Mouse (Mus musculus): ENCODE measurements around the gene Rbm20. TPM values are rescaled to one million over a fixed set of nuclear protein-coding genes. Genes with fewer than 3 reads are reported as not detected.
A peak's percentile ranks its signal among the peaks of the same experiment; 100 is the strongest.

Gene Rbm20
- polyA plus RNA-seq, 1 experiment from 2014 or later = 5.1 TPM

DNA sequence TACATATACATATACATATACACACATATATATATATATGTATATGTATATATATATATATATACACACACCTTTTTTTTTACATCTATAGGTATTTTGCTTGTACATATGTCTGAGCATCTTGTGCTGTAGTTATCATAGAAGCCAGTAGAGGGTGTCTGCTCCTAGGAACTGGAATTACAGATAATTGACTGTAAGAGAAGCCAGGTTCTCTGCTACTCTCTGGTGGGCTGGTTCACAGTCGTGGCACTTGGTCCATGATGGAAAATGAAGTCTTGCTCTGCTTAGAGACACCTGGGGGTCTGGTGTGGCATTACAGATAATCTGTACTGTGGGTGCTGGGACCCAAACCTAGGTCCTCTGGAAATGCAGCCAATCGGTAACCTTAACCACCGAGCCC lies 64.8 kb downstream of the Rbm20 start:
- Histone ChIP-seq H3K4me3 (replicated peaks) (no peak overlapping the region), H3K36me3 (no peaks in the 10 kb centered on the region), H3K4me1 (replicated peaks) (peaks cover 35% of the 10 kb centered on the region), H3K27ac (no peak overlapping the region), H3K9ac (replicated peaks) (no peak overlapping the region), H3K27me3 (no peaks in the 10 kb centered on the region), H3K4me2 (no peak overlapping the region), H3K9me3 (no peaks in the 10 kb centered on the region)
- no peak for ATAC-seq (ENCODE audit: insufficient number of reproducible peaks, insufficient read depth, low FRiP score, low TSS enrichment, low read depth)
- WGBS = 69% methylated on average over 3 of the region's 3 CpGs

DNA sequence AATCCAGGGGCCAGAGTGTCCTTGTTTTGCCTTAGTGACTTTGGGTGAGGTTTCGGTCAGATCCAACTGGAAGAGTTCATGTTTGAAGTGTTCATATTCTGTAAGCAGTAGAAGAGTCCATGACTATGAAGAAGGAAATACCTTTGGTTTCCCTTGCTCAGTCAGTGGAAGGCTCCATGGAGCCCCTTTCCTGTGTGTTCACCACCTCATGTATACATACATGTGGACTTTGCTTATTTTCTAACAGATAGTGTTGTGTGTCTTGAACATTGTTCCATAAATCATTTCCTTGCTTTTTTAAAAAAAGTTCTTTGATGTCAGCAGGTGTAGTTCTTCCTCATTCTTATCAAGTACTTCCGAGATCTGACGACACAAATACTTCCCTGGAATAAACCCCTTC lies 68.2 kb downstream of the Rbm20 start:
- Histone ChIP-seq H3K27me3 (no peaks in the 10 kb centered on the region), H3K4me2 (no peak overlapping the region), H3K4me3 (replicated peaks) (no peak overlapping the region), H3K9ac (replicated peaks) (no peak overlapping the region), H3K36me3 (no peaks in the 10 kb centered on the region), H3K4me1 (replicated peaks) (peaks cover 15% of the 10 kb centered on the region; the same call in 1 of the 2 replicates), H3K9me3 (peaks cover 4% of the 10 kb centered on the region; the same call in 1 of the 2 replicates), H3K27ac (no peak overlapping the region)
- ATAC-seq (ENCODE audit: insufficient number of reproducible peaks, insufficient read depth, low FRiP score, low TSS enrichment, low read depth) = no peak
- 83% methylated on average over 3 of the region's 3 CpGs for WGBS

DNA sequence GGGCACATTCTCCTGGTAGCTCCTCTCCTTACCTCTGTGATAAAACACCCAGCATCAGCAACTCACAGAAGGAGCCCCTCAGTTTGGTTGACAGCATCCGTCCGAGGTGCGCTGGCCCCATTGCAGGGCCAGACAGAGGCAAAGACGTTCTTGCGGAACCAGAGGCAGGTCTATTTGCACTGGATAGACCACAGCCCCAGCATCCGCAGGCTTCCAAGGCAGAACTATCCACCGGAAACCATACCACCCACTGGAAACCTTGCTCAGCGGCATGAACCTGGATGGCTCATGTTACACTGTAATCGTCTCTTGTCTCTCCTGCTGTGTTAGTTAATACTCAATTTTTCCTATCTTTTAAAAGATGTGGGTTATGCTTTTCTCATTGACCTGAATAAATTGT lies 69.0 kb downstream of the Rbm20 start:
- Histone ChIP-seq H3K4me3 (replicated peaks) (no peak overlapping the region), H3K27ac (no peak overlapping the region), H3K36me3 (no peaks in the 10 kb centered on the region), H3K9me3 (peaks cover 4% of the 10 kb centered on the region; the same call in 1 of the 2 replicates), H3K9ac (replicated peaks) (no peak overlapping the region), H3K4me2 (no peak overlapping the region), H3K27me3 (0 out of 2 replicates have a peak, but pooled peaks cover 3% of the 10 kb centered on the region), H3K4me1 (replicated peaks) (peaks cover 8% of the 10 kb centered on the region; the same call in 1 of the 2 replicates)
- 56% methylated on average over 9 of the region's 9 CpGs for WGBS
- no peak for ATAC-seq (ENCODE audit: insufficient number of reproducible peaks, insufficient read depth, low FRiP score, low TSS enrichment, low read depth)

DNA sequence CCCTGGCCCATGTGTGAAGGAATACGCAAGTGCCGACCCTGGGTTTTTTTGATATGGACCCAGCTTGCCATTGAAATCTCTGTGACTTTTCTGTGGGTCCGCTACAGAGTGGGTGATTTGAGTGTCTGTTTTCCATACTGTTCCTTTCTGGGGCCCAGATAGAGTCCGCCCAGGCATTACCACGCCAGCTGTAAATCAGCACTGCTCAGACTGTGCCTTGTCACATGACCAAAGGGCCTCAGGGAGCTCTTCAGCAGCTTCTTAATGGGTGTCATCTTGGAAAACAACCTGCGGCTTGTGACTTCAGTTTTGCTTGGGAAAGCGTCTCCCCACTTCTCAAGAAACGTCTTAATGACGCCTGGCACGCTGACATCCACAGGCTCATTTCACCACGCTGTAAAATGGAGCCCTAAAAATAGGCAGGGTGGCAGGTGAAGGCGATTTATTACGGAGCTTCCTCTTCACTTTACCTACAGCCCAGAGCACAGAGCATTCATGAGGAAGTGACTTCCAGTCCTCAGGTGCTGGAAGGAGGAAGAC lies 71.2 kb downstream of the Rbm20 start:
- 0 out of 2 replicates have a peak, but pooled peaks cover 3% of the 10 kb centered on the region for H3K27me3 ChIP-seq
- no peaks in the 10 kb centered on the region for H3K36me3 ChIP-seq
- WGBS = 80% methylated on average over 13 of the region's 13 CpGs
- H3K4me2 ChIP-seq = no peak overlapping the region
- H3K9ac ChIP-seq (replicated peaks) = no peak overlapping the region
- ATAC-seq (ENCODE audit: insufficient number of reproducible peaks, insufficient read depth, low FRiP score, low TSS enrichment, low read depth) = no peak
- peaks cover 4% of the 10 kb centered on the region; the same call in 1 of the 2 replicates for H3K9me3 ChIP-seq
- H3K4me1 ChIP-seq (replicated peaks) = peaks cover 7% of the 10 kb centered on the region; the same call in 1 of the 2 replicates
- H3K27ac ChIP-seq = no peak overlapping the region
- no peak overlapping the region for H3K4me3 ChIP-seq (replicated peaks)

DNA sequence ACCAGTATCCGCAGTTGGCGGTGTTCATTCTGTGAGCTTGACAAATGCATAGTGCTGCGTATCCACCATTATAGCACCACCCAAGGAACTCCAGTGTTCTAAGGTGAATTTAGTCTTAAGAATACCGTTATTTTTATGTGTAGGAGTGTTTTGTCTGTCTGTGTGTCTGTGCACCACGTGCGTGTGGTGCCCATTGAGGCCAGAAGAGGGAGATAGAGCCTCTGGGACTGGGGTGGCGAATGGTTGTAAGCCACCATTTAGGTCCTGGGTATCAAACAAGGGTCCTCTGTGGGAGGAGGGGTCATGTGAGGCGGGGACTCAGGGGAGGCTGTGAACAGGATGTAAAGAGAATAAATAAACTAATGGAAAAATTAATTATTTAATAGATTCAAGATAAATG lies 72.2 kb downstream of the Rbm20 start:
- no peak overlapping the region for H3K4me2 ChIP-seq
- peaks cover 7% of the 10 kb centered on the region; the same call in 1 of the 2 replicates for H3K4me1 ChIP-seq (replicated peaks)
- H3K4me3 ChIP-seq (replicated peaks) = no peak overlapping the region
- 95% methylated on average over 8 of the region's 8 CpGs for WGBS
- H3K27ac ChIP-seq = no peak overlapping the region
- peaks cover 4% of the 10 kb centered on the region; the same call in 1 of the 2 replicates for H3K9me3 ChIP-seq
- no peaks in the 10 kb centered on the region for H3K36me3 ChIP-seq
- H3K27me3 ChIP-seq = peaks cover 5% of the 10 kb centered on the region; the same call in 1 of the 2 replicates
- no peak for ATAC-seq (ENCODE audit: insufficient number of reproducible peaks, insufficient read depth, low FRiP score, low TSS enrichment, low read depth)
- no peak overlapping the region for H3K9ac ChIP-seq (replicated peaks)

DNA sequence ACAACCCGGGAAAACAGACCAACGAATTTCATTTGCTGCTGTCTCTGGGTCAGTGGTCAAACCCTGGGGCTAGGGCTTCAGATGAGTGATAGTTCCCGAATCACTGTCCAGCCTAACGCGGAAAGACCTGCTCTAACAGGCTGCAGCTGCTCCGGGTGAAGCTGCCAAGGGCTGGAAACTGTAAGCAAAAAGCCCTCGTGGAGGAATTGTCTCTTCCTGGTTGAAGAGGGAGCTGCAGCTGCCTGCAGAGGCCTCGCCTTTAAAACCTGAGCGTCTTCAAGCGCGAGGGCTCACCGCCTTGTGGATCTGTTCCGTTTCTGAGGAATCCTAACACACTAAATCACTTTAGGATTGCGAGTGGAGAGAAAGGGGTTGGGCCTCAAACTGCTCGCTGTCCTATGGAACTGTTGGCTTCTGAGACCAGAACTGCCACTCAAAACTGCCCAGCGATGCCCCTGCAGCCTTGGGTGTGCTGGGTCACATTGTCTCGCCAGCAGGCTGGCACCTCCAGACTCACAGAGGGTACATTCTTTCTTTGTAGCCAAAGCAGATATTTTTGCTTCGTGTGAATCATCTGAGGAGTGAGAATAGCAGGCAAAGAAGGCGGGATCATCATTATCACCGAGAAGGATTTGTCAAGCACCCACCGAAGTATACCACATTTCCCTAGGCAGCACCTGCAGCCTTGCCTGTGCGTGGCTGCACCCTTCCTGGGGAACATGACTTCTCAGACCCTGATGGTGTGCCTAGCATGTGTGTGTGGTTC lies 74.5 kb downstream of the Rbm20 start:
- no peak for ATAC-seq (ENCODE audit: insufficient number of reproducible peaks, insufficient read depth, low FRiP score, low TSS enrichment, low read depth)
- 70% methylated on average over 22 of the region's 22 CpGs for WGBS
- H3K9ac ChIP-seq (replicated peaks) = no peak overlapping the region

DNA sequence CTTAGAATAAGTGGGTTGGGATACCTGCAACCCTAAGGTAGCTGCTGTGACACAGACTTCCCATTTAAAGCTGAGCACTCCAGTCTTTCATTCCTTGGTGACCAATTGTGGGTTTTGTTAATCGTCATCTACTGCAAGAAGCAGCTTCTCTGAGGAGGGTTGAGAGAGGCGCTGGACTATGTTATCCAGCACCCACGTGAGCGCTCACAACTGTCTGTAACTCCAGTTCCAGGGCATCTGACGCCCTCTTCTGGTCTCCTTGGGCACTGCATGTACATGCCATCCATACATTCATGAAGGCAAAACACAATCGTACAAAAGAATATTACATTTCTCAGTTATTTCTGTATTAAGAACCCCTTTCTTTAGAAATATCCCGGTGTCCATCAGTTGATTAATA lies 75.9 kb downstream of the Rbm20 start:
- no peak for ATAC-seq (ENCODE audit: insufficient number of reproducible peaks, insufficient read depth, low FRiP score, low TSS enrichment, low read depth)
- Histone ChIP-seq H3K9me3 (peaks cover 10% of the 10 kb centered on the region; the same call in 1 of the 2 replicates), H3K36me3 (no peaks in the 10 kb centered on the region), H3K9ac (replicated peaks) (no peak overlapping the region), H3K4me2 (no peak overlapping the region), H3K27ac (no peak overlapping the region), H3K27me3 (peaks cover 7% of the 10 kb centered on the region; the same call in 1 of the 2 replicates), H3K4me3 (replicated peaks) (no peak overlapping the region), H3K4me1 (replicated peaks) (0 out of 2 replicates have a peak, but pooled peaks cover 4% of the 10 kb centered on the region)
- 56% methylated on average over 7 of the region's 7 CpGs for WGBS

More for the DNA sequence above, 74.5 kb downstream of the Rbm20 start:
- Histone ChIP-seq H3K27ac (no peak overlapping the region), H3K9me3 (peaks cover 8% of the 10 kb centered on the region; the same call in 1 of the 2 replicates), H3K4me3 (replicated peaks) (no peak overlapping the region), H3K4me1 (replicated peaks) (0 out of 2 replicates have a peak, but pooled peaks cover 4% of the 10 kb centered on the region), H3K36me3 (no peaks in the 10 kb centered on the region), H3K27me3 (peaks cover 7% of the 10 kb centered on the region; the same call in 1 of the 2 replicates), H3K4me2 (no peak overlapping the region)

DNA sequence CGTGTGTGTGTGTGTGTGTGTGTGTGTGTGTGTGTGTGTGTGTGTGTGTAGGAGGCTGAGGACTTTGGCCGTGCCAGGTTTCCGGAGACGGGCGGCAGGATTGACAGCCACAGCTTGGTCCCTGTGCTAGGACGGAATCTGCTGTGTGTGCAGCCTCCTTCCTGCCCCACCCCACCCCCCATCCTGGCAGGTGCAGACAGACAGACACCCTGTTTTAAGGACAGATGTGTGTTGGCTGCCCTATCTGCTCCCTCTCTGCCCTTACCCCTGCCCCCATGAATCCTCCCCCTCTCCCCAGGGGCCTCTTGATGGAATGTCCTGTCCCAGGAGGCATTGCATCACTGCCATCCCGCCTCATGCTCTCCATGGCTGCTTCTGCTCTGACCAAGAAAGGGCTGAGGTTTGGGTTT lies 77.3 kb downstream of the Rbm20 start:
- Histone ChIP-seq H3K9ac (replicated peaks) (no peak overlapping the region), H3K27me3 (peaks cover 7% of the 10 kb centered on the region; the same call in 1 of the 2 replicates), H3K4me1 (replicated peaks) (0 out of 2 replicates have a peak, but pooled peaks cover 4% of the 10 kb centered on the region), H3K4me3 (replicated peaks) (no peak overlapping the region), H3K9me3 (peaks cover 6% of the 10 kb centered on the region; the same call in 1 of the 2 replicates), H3K4me2 (no peak overlapping the region), H3K36me3 (no peaks in the 10 kb centered on the region), H3K27ac (no peak overlapping the region)
- 71% methylated on average over 7 of the region's 7 CpGs for WGBS
- peak; percentile 42; the same call in 1 of the 2 replicates for ATAC-seq (ENCODE audit: insufficient number of reproducible peaks, insufficient read depth, low FRiP score, low TSS enrichment, low read depth)

DNA sequence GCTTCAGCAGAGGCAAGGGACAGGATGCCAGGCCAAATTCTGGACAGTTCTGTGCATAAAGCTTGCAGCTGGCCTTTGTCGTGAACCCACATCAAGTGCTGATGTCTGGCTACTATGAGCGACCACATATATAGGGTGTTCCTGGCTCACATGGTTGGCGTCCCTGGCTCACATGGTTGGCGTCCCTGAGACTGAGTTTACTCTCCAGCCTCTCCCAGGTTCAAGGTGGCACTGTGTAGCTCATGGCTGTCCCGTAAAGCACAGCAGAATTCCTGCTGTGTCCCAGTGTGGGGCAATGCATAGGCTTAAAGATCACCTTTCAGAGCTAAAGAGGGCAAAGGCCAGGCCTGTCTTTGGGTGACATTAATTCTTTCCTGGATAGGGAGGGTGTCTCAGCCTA lies 78.2 kb downstream of the Rbm20 start:
- Histone ChIP-seq H3K4me3 (replicated peaks) (no peak overlapping the region), H3K4me1 (replicated peaks) (0 out of 2 replicates have a peak, but pooled peaks cover 4% of the 10 kb centered on the region), H3K9me3 (peaks cover 6% of the 10 kb centered on the region; the same call in 1 of the 2 replicates), H3K9ac (replicated peaks) (no peak overlapping the region), H3K4me2 (no peak overlapping the region), H3K36me3 (no peaks in the 10 kb centered on the region), H3K27ac (no peak overlapping the region), H3K27me3 (peaks cover 7% of the 10 kb centered on the region; the same call in 1 of the 2 replicates)
- ATAC-seq (ENCODE audit: insufficient number of reproducible peaks, insufficient read depth, low FRiP score, low TSS enrichment, low read depth) = no peak
- 84% methylated on average over 5 of the region's 5 CpGs for WGBS

DNA sequence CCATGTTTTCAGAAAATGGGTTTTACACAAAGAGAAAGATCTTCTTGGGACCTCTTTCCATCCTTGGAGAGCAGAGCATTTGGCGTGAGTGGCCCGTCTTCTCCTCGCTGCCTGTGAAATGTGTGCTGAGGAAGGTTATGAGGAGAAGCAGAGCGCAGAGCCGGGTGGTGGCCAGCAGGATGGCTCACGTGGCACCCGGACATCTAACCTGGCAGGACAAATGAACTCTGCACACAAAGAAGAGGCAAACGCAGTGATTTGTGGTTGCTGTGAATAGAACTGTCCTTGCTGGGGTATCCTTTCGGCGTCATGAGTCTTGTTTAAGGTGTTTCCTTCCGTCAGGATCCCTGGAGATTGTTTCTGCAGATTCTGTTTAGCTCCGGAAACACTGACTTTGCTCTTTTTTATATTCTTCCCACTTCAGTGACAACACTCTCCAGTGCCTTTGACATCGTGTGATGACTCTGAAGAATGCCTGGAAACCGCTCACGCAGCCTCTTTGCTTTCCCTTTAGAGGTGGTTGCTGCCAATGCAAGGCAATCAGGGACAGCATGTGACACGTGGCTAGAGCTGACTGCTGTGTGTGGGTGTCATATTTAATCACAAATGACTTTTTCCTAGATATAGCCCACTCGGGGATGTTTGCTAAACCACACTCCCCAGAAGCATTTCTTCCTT lies 80.5 kb downstream of the Rbm20 start:
- H3K9ac ChIP-seq (replicated peaks) = no peak overlapping the region
- no peak overlapping the region for H3K27ac ChIP-seq
- H3K4me3 ChIP-seq (replicated peaks) = no peak overlapping the region
- peaks cover 6% of the 10 kb centered on the region; the same call in 1 of the 2 replicates for H3K9me3 ChIP-seq
- H3K4me2 ChIP-seq = no peak overlapping the region
- 88% methylated on average over 17 of the region's 17 CpGs for WGBS
- ATAC-seq (ENCODE audit: insufficient number of reproducible peaks, insufficient read depth, low FRiP score, low TSS enrichment, low read depth) = no peak
- H3K4me1 ChIP-seq (replicated peaks) = 0 out of 2 replicates have a peak, but pooled peaks cover 4% of the 10 kb centered on the region
- peaks cover 4% of the 10 kb centered on the region; the same call in 1 of the 2 replicates for H3K27me3 ChIP-seq
- no peaks in the 10 kb centered on the region for H3K36me3 ChIP-seq

Measured in limb, embryonic 12.5 days (tissue).